ENCODE assay signal across 8 mouse cellular contexts in genomic region chr8:84235746-84236409, GRCm38 (mm10). TPM values are rescaled to one million over a fixed set of nuclear protein-coding genes. Genes with fewer than 3 reads are reported as not detected.
DNase-seq lines count a peak whose midpoint lies in the region; ATAC-seq and TF ChIP-seq lines count a peak whose summit lies in the region.

No protein-coding gene starts in this region.

- no peak overlapping the region for H3K27ac ChIP-seq in forebrain, embryonic 11.5 days (ENCODE audit: low read depth, low read length)
- H3K27ac ChIP-seq in limb, embryonic 11.5 days (replicated peaks; ENCODE audit: low read depth, low read length): no peak overlapping the region

- H3K9me3 ChIP-seq in E14TG2a.4 (ENCODE audit: low read length): no peaks in the 10 kb centered on the region
- H3K9me3 ChIP-seq in forebrain, embryonic 11.5 days (ENCODE audit: control insufficient read depth, low read length): no peaks in the 10 kb centered on the region
- H3K9me3 ChIP-seq in limb, embryonic 11.5 days (ENCODE audit: control insufficient read depth, low read length): no peaks in the 10 kb centered on the region

- peak overlapping the region; percentile 88 for H3K4me3 ChIP-seq in E14TG2a.4 (replicated peaks; ENCODE audit: low read length)
- peak overlapping the region; percentile 90 for H3K4me3 ChIP-seq in forebrain, embryonic 11.5 days (ENCODE audit: low read depth, low read length)
- peak overlapping the region; percentile 81 for H3K4me3 ChIP-seq in limb, embryonic 11.5 days (ENCODE audit: low read depth, low read length)

- peak overlapping the region; percentile 93 for H3K9ac ChIP-seq in forebrain, embryonic 11.5 days (ENCODE audit: low read length)
- H3K9ac ChIP-seq in limb, embryonic 11.5 days (ENCODE audit: low read length): peak overlapping the region; percentile 92

- no peaks in the 10 kb centered on the region for H3K27me3 ChIP-seq in E14TG2a.4 (ENCODE audit: insufficient read depth, low read length)
- H3K27me3 ChIP-seq in forebrain, embryonic 11.5 days (ENCODE audit: control insufficient read depth, insufficient read depth, low read length): no peaks in the 10 kb centered on the region
- no peaks in the 10 kb centered on the region for H3K27me3 ChIP-seq in limb, embryonic 11.5 days (ENCODE audit: control insufficient read depth, insufficient read depth, low read length)
- no peaks in the 10 kb centered on the region for H3K27me3 ChIP-seq in splenic B cell, adult 2 months (ENCODE audit: control insufficient read depth, insufficient read depth, low read length, poor library complexity, severe bottlenecking)

- H3K4me1 ChIP-seq in E14TG2a.4 (replicated peaks; ENCODE audit: low read depth, low read length): peaks cover 55% of the 10 kb centered on the region
- no peaks in the 10 kb centered on the region for H3K4me1 ChIP-seq in forebrain, embryonic 11.5 days (replicated peaks; ENCODE audit: control insufficient read depth, insufficient read depth, low read length)
- H3K4me1 ChIP-seq in limb, embryonic 11.5 days (ENCODE audit: control insufficient read depth, insufficient read depth, low read length): peaks cover 10% of the 10 kb centered on the region; the same call in 1 of the 2 replicates

- ATAC-seq in forebrain, embryonic 11.5 days (replicated peaks; ENCODE audit: low FRiP score): no peak
- no peak for ATAC-seq in limb, embryonic 11.5 days (ENCODE audit: insufficient number of reproducible peaks, low FRiP score, low TSS enrichment, low read depth)

- H3K36me3 ChIP-seq in E14TG2a.4 (ENCODE audit: insufficient read depth, low read length): peaks cover 41% of the 10 kb centered on the region
- H3K36me3 ChIP-seq in forebrain, embryonic 11.5 days (ENCODE audit: control insufficient read depth, insufficient read depth, low read length): peaks cover 6% of the 10 kb centered on the region; the same call in 1 of the 2 replicates
- H3K36me3 ChIP-seq in limb, embryonic 11.5 days (ENCODE audit: control insufficient read depth, insufficient read depth, low read length): peaks cover 11% of the 10 kb centered on the region
- H3K36me3 ChIP-seq in splenic B cell, adult 2 months (ENCODE audit: control insufficient read depth, insufficient read depth, low read length, poor library complexity, severe bottlenecking): no peaks in the 10 kb centered on the region

- no peak for TF ChIP-seq CTCF in E14TG2a.4 (conservative IDR thresholded peaks at IDR 0.05; ENCODE audit: low read length)

- DNase-seq in heart, adult 11 months: peak; percentile 94
- DNase-seq in heart, adult 8-10 months (ENCODE audit: low spot score): no peak
- no peak for DNase-seq in forebrain, embryonic 11.5 days (ENCODE audit: low spot score)
- DNase-seq in limb, embryonic 11.5 days (ENCODE audit: low spot score): no peak
- peak; percentile 32 for DNase-seq in splenic B cell, adult 2 months (ENCODE audit: low read depth, low spot score)
- no peak for DNase-seq in testis, postnatal 10 days (ENCODE audit: low spot score)
- DNase-seq in cerebellum, postnatal 25 days: no peak

- WGBS in forebrain, embryonic 11.5 days: 44% methylated on average over 10 of the region's 10 CpGs
- 31% methylated on average over 10 of the region's 10 CpGs for WGBS in limb, embryonic 11.5 days

- H3K4me2 ChIP-seq in forebrain, embryonic 11.5 days (ENCODE audit: low read depth, low read length, severe bottlenecking): peak overlapping the region; percentile 92
- H3K4me2 ChIP-seq in limb, embryonic 11.5 days (ENCODE audit: low read depth, severe bottlenecking): peak overlapping the region; percentile 69

RNA-seq across cellular contexts. Expression of gene Zswim4, which starts 1.0 kb away (rescaled TPM):
- total RNA-seq in heart, adult 8-10 months (2022): 1 to 10 TPM; 6.6 to 8.0 (median 7.2) TPM
- 34.7 and 37.1 TPM in 2 replicates for polyA plus RNA-seq in forebrain, embryonic 11.5 days (2014; fragmentation: Nextera tagmentation; extraction: Ambion mirVana)
- 23.9 and 24.5 TPM in 2 replicates for polyA plus RNA-seq in limb, embryonic 11.5 days (2014; fragmentation: Nextera tagmentation; extraction: Ambion mirVana)

RNA-seq across cellular contexts. Expression of gene D8Ertd738e, which starts 13.6 kb away (rescaled TPM):
- total RNA-seq in heart, adult 8-10 months (2022): 100 to 1,000 TPM; 165 to 232 (median 189) TPM
- 277 and 303 TPM in 2 replicates for polyA plus RNA-seq in forebrain, embryonic 11.5 days (2014; fragmentation: Nextera tagmentation; extraction: Ambion mirVana)
- 361 and 375 TPM in 2 replicates for polyA plus RNA-seq in limb, embryonic 11.5 days (2014; fragmentation: Nextera tagmentation; extraction: Ambion mirVana)

RNA-seq across cellular contexts. Expression of gene Mri1, which starts 21.2 kb away (rescaled TPM):
- 10 to 100 TPM; 10.5 to 15.0 (median 12.5) TPM for total RNA-seq in heart, adult 8-10 months (2022)
- polyA plus RNA-seq in forebrain, embryonic 11.5 days (2014; fragmentation: Nextera tagmentation; extraction: Ambion mirVana): 52.0 and 59.6 TPM in 2 replicates
- 56.0 and 61.4 TPM in 2 replicates for polyA plus RNA-seq in limb, embryonic 11.5 days (2014; fragmentation: Nextera tagmentation; extraction: Ambion mirVana)

RNA-seq across cellular contexts. Expression of gene Ccdc130, which starts 34.3 kb away (rescaled TPM):
- total RNA-seq in heart, adult 8-10 months (2022): 10 to 100 TPM in 2 of 4 experiments, 1 to 10 TPM in 2; 7.5 to 12.3 (median 9.8) TPM
- 21.0 and 25.5 TPM in 2 replicates for polyA plus RNA-seq in forebrain, embryonic 11.5 days (2014; fragmentation: Nextera tagmentation; extraction: Ambion mirVana)
- 19.9 and 21.6 TPM in 2 replicates for polyA plus RNA-seq in limb, embryonic 11.5 days (2014; fragmentation: Nextera tagmentation; extraction: Ambion mirVana)

RNA-seq across cellular contexts. Expression of gene Nanos3, which starts 50.9 kb away (rescaled TPM):
- 1 to 10 TPM in 3 of 4 experiments, under 1 TPM in 1; 0.98 to 1.7 (median 1.5) TPM for total RNA-seq in heart, adult 8-10 months (2022)
- polyA plus RNA-seq in forebrain, embryonic 11.5 days (2014; fragmentation: Nextera tagmentation; extraction: Ambion mirVana): 2.9 and 5.0 TPM in 2 replicates
- 4.3 and 4.9 TPM in 2 replicates for polyA plus RNA-seq in limb, embryonic 11.5 days (2014; fragmentation: Nextera tagmentation; extraction: Ambion mirVana)

Comparison
In these comparisons a context has a peak if more than half of its experiments do, and no peak if none do; other contexts are left out.
1. DNase-seq: peak in heart, adult 11 months (single experiment) and splenic B cell, adult 2 months (single experiment); none in heart, adult 8-10 months (single experiment), forebrain, embryonic 11.5 days (single experiment), limb, embryonic 11.5 days (single experiment), testis, postnatal 10 days (single experiment) and cerebellum, postnatal 25 days (0 of 2).
2. Peak in every context shown above with its lines, with median percentiles within 50 percentile points of each other: H3K4me3 ChIP-seq.